In the genomic region with DNA sequence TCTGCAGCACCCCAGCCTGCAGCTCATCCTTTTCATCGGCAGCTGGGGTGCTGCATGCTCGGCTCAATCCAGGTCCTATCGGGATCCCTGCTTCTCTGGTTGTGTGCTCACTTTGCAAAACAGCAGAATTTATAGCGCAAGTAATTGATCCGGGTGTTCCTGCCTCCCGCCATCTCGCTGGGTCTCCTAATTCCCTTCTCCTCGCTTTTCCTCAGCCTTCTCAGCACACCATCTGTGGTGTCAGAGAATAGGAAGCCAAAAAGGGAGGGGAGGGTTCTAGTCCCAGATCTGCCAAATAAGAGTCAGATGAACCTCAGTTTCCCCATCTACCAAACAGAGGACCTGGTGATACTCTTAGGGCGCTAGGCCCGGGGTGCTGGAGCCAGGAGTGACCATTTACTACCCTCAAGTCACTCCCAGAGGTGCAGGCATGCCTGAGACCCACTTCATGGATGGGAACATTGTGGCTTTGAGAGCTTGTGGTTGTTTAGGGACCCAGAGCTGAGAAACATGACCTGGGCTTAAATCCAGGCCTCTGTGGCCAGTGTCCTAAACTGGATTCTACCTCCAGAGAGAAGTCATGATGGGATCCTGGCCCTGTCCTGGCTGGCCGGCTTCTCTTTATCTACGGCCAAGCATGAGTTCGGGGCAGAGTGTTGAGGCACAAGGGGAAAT, we compare ENCODE assay signal across 8 mouse cellular contexts. TPM values are rescaled to one million over a fixed set of nuclear protein-coding genes. Genes with fewer than 3 reads are reported as not detected.
A peak's percentile ranks its signal among the peaks of the same experiment; 100 is the strongest.
DNase-seq lines count a peak whose midpoint lies in the region; ATAC-seq and TF ChIP-seq lines count a peak whose summit lies in the region.

No protein-coding gene starts in this region.

- H3K27me3 ChIP-seq in kidney, embryonic 16.5 days (ENCODE audit: insufficient read depth, low read length) = no peaks in the 10 kb centered on the region
- H3K27me3 ChIP-seq in embryonic facial prominence, embryonic 13.5 days = no peaks in the 10 kb centered on the region
- no peaks in the 10 kb centered on the region for H3K27me3 ChIP-seq in intestine, embryonic 14.5 days (replicated peaks; ENCODE audit: control insufficient read depth, insufficient read depth, low read length)
- no peaks in the 10 kb centered on the region for H3K27me3 ChIP-seq in midbrain, postnatal 0 days (ENCODE audit: insufficient read depth, low read length)

- no peak for DNase-seq in kidney, adult 18-20 months
- no peak for DNase-seq in intestine, embryonic 14.5 days (ENCODE audit: low spot score)
- DNase-seq in midbrain, postnatal 0 days (ENCODE audit: low spot score) = no peak
- DNase-seq in left cerebral cortex, adult 18-20 months (ENCODE audit: low spot score in 2 of 2) = no peak
- no peak for DNase-seq in frontal cortex, postnatal 25 days (ENCODE audit: low spot score in 2 of 2)
- DNase-seq in thymus, adult 18-20 months = no peak

- ATAC-seq in kidney, embryonic 16.5 days (ENCODE audit: low FRiP score, low TSS enrichment) = no peak
- no peak for ATAC-seq in embryonic facial prominence, embryonic 13.5 days (ENCODE audit: insufficient number of reproducible peaks, insufficient read depth, low FRiP score, low TSS enrichment, low read depth)
- no peak for ATAC-seq in intestine, embryonic 14.5 days (replicated peaks; ENCODE audit: low FRiP score, low TSS enrichment, low read depth)
- ATAC-seq in midbrain, postnatal 0 days (ENCODE audit: low FRiP score) = no peak

- H3K9ac ChIP-seq in kidney, embryonic 16.5 days (replicated peaks; ENCODE audit: low read length) = peak overlapping the region; percentile 77
- H3K9ac ChIP-seq in embryonic facial prominence, embryonic 13.5 days = peak overlapping the region; percentile 82
- H3K9ac ChIP-seq in intestine, embryonic 14.5 days (ENCODE audit: low read length) = peak overlapping the region; percentile 61
- no peak overlapping the region for H3K9ac ChIP-seq in midbrain, postnatal 0 days (replicated peaks; ENCODE audit: low read length, poor library complexity, severe bottlenecking)

- H3K36me3 ChIP-seq in kidney, embryonic 16.5 days (ENCODE audit: insufficient read depth, low read length) = no peaks in the 10 kb centered on the region
- no peaks in the 10 kb centered on the region for H3K36me3 ChIP-seq in embryonic facial prominence, embryonic 13.5 days
- no peaks in the 10 kb centered on the region for H3K36me3 ChIP-seq in intestine, embryonic 14.5 days (ENCODE audit: control insufficient read depth, insufficient read depth, low read length)
- no peaks in the 10 kb centered on the region for H3K36me3 ChIP-seq in midbrain, postnatal 0 days (ENCODE audit: insufficient read depth, low read length)

- H3K9me3 ChIP-seq in kidney, embryonic 16.5 days (ENCODE audit: low read length) = no peaks in the 10 kb centered on the region
- no peaks in the 10 kb centered on the region for H3K9me3 ChIP-seq in embryonic facial prominence, embryonic 13.5 days
- H3K9me3 ChIP-seq in intestine, embryonic 14.5 days (ENCODE audit: control insufficient read depth, low read length) = no peaks in the 10 kb centered on the region
- no peaks in the 10 kb centered on the region for H3K9me3 ChIP-seq in midbrain, postnatal 0 days (ENCODE audit: low read length)

- H3K4me2 ChIP-seq in kidney, embryonic 16.5 days (replicated peaks; ENCODE audit: low read depth, low read length) = peak overlapping the region; percentile 78
- H3K4me2 ChIP-seq in embryonic facial prominence, embryonic 13.5 days = peak overlapping the region; percentile 77
- peak overlapping the region; percentile 59 for H3K4me2 ChIP-seq in intestine, embryonic 14.5 days (ENCODE audit: low read length)
- no peak overlapping the region for H3K4me2 ChIP-seq in midbrain, postnatal 0 days (ENCODE audit: low read depth, low read length, poor library complexity, severe bottlenecking)

- no peak for TF ChIP-seq CTCF in midbrain, postnatal 0 days (IDR thresholded peaks at IDR 0.05)

- H3K4me3 ChIP-seq in kidney, embryonic 16.5 days (ENCODE audit: low read length) = peak overlapping the region; percentile 64; the same call in 1 of the 2 replicates
- no peak overlapping the region; the same call in 1 of the 2 replicates for H3K4me3 ChIP-seq in embryonic facial prominence, embryonic 13.5 days
- H3K4me3 ChIP-seq in intestine, embryonic 14.5 days (ENCODE audit: low read depth, low read length) = no peak overlapping the region
- no peak overlapping the region for H3K4me3 ChIP-seq in midbrain, postnatal 0 days (ENCODE audit: low read depth, low read length)

- WGBS in kidney, embryonic 16.5 days = 54% methylated on average over 13 of the region's 13 CpGs
- 66% methylated on average over 13 of the region's 13 CpGs for WGBS in embryonic facial prominence, embryonic 13.5 days
- WGBS in intestine, embryonic 14.5 days = 73% methylated on average over 13 of the region's 13 CpGs
- WGBS in midbrain, postnatal 0 days = 77% methylated on average over 13 of the region's 13 CpGs

- H3K27ac ChIP-seq in kidney, embryonic 16.5 days (ENCODE audit: low read length) = peak overlapping the region; percentile 99
- peak overlapping the region; percentile 100 for H3K27ac ChIP-seq in embryonic facial prominence, embryonic 13.5 days
- H3K27ac ChIP-seq in intestine, embryonic 14.5 days (ENCODE audit: low read depth) = peak overlapping the region; percentile 96
- peak overlapping the region; percentile 98 for H3K27ac ChIP-seq in midbrain, postnatal 0 days (ENCODE audit: low read depth, low read length)

- peaks cover 43% of the 10 kb centered on the region for H3K4me1 ChIP-seq in kidney, embryonic 16.5 days (ENCODE audit: insufficient read depth, low read length)
- H3K4me1 ChIP-seq in embryonic facial prominence, embryonic 13.5 days = peaks cover 34% of the 10 kb centered on the region
- peaks cover 24% of the 10 kb centered on the region for H3K4me1 ChIP-seq in intestine, embryonic 14.5 days (replicated peaks; ENCODE audit: control insufficient read depth, insufficient read depth, low read length)
- peaks cover 17% of the 10 kb centered on the region for H3K4me1 ChIP-seq in midbrain, postnatal 0 days (ENCODE audit: insufficient read depth, low read length)

RNA-seq across cellular contexts. Expression of a gene that starts 1.1 kb away (rescaled TPM):
- polyA plus RNA-seq in kidney, embryonic 16.5 days (2015; fragmentation: Nextera tagmentation; extraction: Ambion mirVana) = 1.5 and 2.5 TPM in 2 replicates
- polyA plus RNA-seq in embryonic facial prominence, embryonic 13.5 days (2015; fragmentation: Nextera tagmentation; extraction: Ambion mirVana) = 1.9 and 2.0 TPM in 2 replicates
- polyA plus RNA-seq in intestine, embryonic 14.5 days (2014; fragmentation: Nextera tagmentation; extraction: Ambion mirVana) = 0.99 and 1.1 TPM in 2 replicates
- total RNA-seq in midbrain, postnatal 0 days (2014; rRNA removed) = 0.55 and 2.2 TPM in 2 replicates
- polyA plus RNA-seq in midbrain, postnatal 0 days (2015; fragmentation: Nextera tagmentation; extraction: Ambion mirVana) = 0.64 and 0.70 TPM in 2 replicates
- 1 to 10 TPM; 3.1 to 4.0 TPM for total RNA-seq in left cerebral cortex, adult 18-20 months (2021)
